Mouse (Mus musculus) cerebellum, adult 2 months (tissue): ENCODE measurements at regions not wholly inside any gene's neighbourhood (a gene's known extent, or its start where the extent isn't known, plus 50 kb on each side); places are given as distances from the start of the nearest gene placed in this dataset.

Experiments
- DNase-seq, 2 experiments: peaks; one replicate each; pipeline ENCODE4 v3.0.0; 2021
- H3K27ac ChIP-seq: fragments of 200-500 bp; 2 replicates; pipeline ENCODE4 v1.5.1; 2012; ENCODE audit warnings: low read length, control low read depth, inconsistent platforms; ENCODE audit not compliant: insufficient read depth
- H3K27me3 ChIP-seq: fragments of 200-500 bp; 2 replicates; pipeline ENCODE4 v1.6.1; 2012; ENCODE audit warnings: inconsistent platforms, mild to moderate bottlenecking, low read length, moderate library complexity; ENCODE audit not compliant: control insufficient read depth, insufficient read depth
- H3K4me1 ChIP-seq: fragments of 200-500 bp; 2 replicates; pipeline ENCODE4 v1.6.1; 2011; ENCODE audit warnings: low read length; ENCODE audit not compliant: control insufficient read depth, insufficient read depth
- H3K4me3 ChIP-seq: fragments of 200-500 bp; replicated peaks from 2 replicates; pipeline ENCODE3; 2011; ENCODE audit warnings: mild to moderate bottlenecking, low read depth, low read length, control low read depth; ENCODE audit not compliant: insufficient read depth
- CTCF ChIP-seq: fragments of 200-500 bp; IDR thresholded peaks from 2 replicates; pipeline ENCODE4 v1.5.1; 2011; ENCODE audit warnings: low read depth, mild to moderate bottlenecking, control low read depth, low read length, moderate library complexity, borderline replicate concordance; ENCODE audit not compliant: insufficient read depth
- POLR2A ChIP-seq: fragments of 200-500 bp; IDR thresholded peaks from 2 replicates; pipeline ENCODE4 v1.6.1; 2011; ENCODE audit warnings: low read length, control low read depth, borderline replicate concordance; ENCODE audit not compliant: insufficient read depth
- WGBS: fragments of 180-500 bp; shearing (Covaris S2); methylation state at CpG from one replicate; pipeline ENCODE4 v1.1.7; 2018; 5-methylcytosine and 5-hydroxymethylcytosine counted together

- H3K4me1 ChIP-seq, result no peaks in the 10 kb centered on the region
- TF ChIP-seq POLR2A (no peak), CTCF (no peak)
- H3K27ac ChIP-seq, result no peak overlapping the region
- WGBS, result 10% methylated on average over 3 of the region's 3 CpGs
- DNase-seq, result no peak
- H3K4me3 ChIP-seq, result no peak overlapping the region
- H3K27me3 ChIP-seq, result no peaks in the 10 kb centered on the region
Observed at GRCm38 (mm10) chr13:72826613-72827012, 198.0 kb downstream of the Irx2 start.

- no peak for DNase-seq
- no peak for TF ChIP-seq CTCF
- no peak for TF ChIP-seq POLR2A
- H3K4me3 ChIP-seq, result no peak overlapping the region
- WGBS, result 79% methylated on average over 3 of the region's 3 CpGs
- H3K4me1 ChIP-seq, result no peaks in the 10 kb centered on the region
- H3K27me3 ChIP-seq, result no peaks in the 10 kb centered on the region
- no peak overlapping the region for H3K27ac ChIP-seq
Observed at GRCm38 (mm10) chr13:72829331-72829730, 200.7 kb downstream of the Irx2 start.

- no peaks in the 10 kb centered on the region for H3K4me1 ChIP-seq
- DNase-seq, result no peak
- TF ChIP-seq CTCF, result no peak
- 99% methylated on average over 2 of the region's 2 CpGs for WGBS
- no peaks in the 10 kb centered on the region; the same call in 1 of the 2 replicates for H3K27me3 ChIP-seq
- H3K27ac ChIP-seq, result no peak overlapping the region
- H3K4me3 ChIP-seq, result no peak overlapping the region
Observed at GRCm38 (mm10) chr13:72833326-72833725, 204.7 kb downstream of the Irx2 start.

GRCm38 (mm10) chr13:72837016-72837415, 208.4 kb downstream of the Irx2 start:
- TF ChIP-seq CTCF (no peak), POLR2A (no peak)
- no peak for DNase-seq
- H3K27ac ChIP-seq, result no peak overlapping the region
- no peak overlapping the region for H3K4me3 ChIP-seq
- H3K4me1 ChIP-seq, result no peaks in the 10 kb centered on the region
- WGBS, result 67% methylated on average over 9 of the region's 9 CpGs
- no peaks in the 10 kb centered on the region; the same call in 1 of the 2 replicates for H3K27me3 ChIP-seq

GRCm38 (mm10) chr13:72848097-72848496, 219.5 kb downstream of the Irx2 start:
- Histone ChIP-seq H3K4me3 (no peak overlapping the region), H3K27ac (no peak overlapping the region), H3K4me1 (no peaks in the 10 kb centered on the region), H3K27me3 (no peaks in the 10 kb centered on the region)
- WGBS, result 63% methylated on average over 4 of the region's 4 CpGs
- DNase-seq, result no peak
- no peak for TF ChIP-seq POLR2A
- no peak for TF ChIP-seq CTCF

GRCm38 (mm10) chr13:72849841-72850240, 221.2 kb downstream of the Irx2 start:
- Histone ChIP-seq H3K4me1 (no peaks in the 10 kb centered on the region), H3K27me3 (no peaks in the 10 kb centered on the region), H3K4me3 (no peak overlapping the region), H3K27ac (no peak overlapping the region)
- 35% methylated on average over 11 of the region's 11 CpGs for WGBS
- TF ChIP-seq CTCF (no peak), POLR2A (no peak)
- no peak for DNase-seq

- H3K27me3 ChIP-seq, result no peaks in the 10 kb centered on the region
- TF ChIP-seq POLR2A (no peak), CTCF (no peak)
- no peak for DNase-seq
- H3K4me1 ChIP-seq, result no peaks in the 10 kb centered on the region
- no peak overlapping the region for H3K27ac ChIP-seq
- H3K4me3 ChIP-seq, result no peak overlapping the region
- 72% methylated on average over 4 of the region's 4 CpGs for WGBS
Observed at GRCm38 (mm10) chr13:72852896-72853295, 224.3 kb downstream of the Irx2 start.

- H3K4me1 ChIP-seq, result no peaks in the 10 kb centered on the region
- no peak overlapping the region for H3K27ac ChIP-seq
- DNase-seq, result no peak
- H3K4me3 ChIP-seq, result no peak overlapping the region
- no peak for TF ChIP-seq CTCF
- TF ChIP-seq POLR2A, result no peak
- H3K27me3 ChIP-seq, result no peaks in the 10 kb centered on the region
Observed at GRCm38 (mm10) chr13:72875921-72876320, 247.3 kb downstream of the Irx2 start.
